Mouse (Mus musculus): ENCODE results near the gene Ugt1a7c.

DNA sequence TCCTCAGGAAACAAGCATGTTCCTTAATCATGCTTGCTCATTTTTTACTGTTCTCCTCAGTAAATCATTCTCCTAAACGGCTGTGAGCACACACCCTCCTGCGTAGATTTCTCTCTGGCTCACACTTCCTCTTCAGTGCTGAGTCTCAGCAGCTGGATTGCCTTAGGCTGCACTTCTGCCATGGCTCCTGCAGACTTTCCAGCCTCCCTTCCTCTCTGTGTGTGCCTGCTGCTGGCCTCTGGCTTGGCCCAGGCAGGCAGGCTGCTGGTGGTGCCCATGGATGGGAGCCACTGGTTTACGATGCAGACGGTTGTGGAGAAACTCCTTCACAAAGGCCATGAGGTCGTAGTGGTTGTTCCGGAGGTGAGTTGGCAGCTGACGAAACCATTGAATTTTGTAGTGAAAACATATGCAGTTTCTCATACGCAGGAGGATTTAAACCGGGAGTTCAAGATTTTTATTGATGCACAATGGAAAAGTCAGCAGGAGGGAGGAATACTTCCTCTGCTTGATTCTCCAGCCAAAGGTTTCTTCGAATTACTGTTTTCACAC is at the start of gene Ugt1a7c:
- no peak for TF ChIP-seq CTCF (IDR thresholded peaks at IDR 0.05; ENCODE audit: extremely low read depth, insufficient read depth, low read length)
- no peak for TF ChIP-seq POLR2A (IDR thresholded peaks at IDR 0.05; ENCODE audit: extremely low read depth, insufficient read depth, low read length)
